12 mouse cellular contexts compared by ENCODE assay signal in genomic region chr6:54485973-54486569, GRCm38 (mm10). TPM values are rescaled to one million over a fixed set of nuclear protein-coding genes. Genes with fewer than 3 reads are reported as not detected.
DNase-seq lines count a peak whose midpoint lies in the region; ATAC-seq and TF ChIP-seq lines count a peak whose summit lies in the region.
"Had no signal": no experiment of that assay in that cellular context is flagged by ENCODE, and none has a peak within 500 bp of the region (broad histone marks: within the 10 kb centered on the region; RNA-seq: fewer than 3 reads in every experiment).

No protein-coding gene starts in this region.

- TF ChIP-seq CTCF in liver, postnatal 0 days (IDR thresholded peaks at IDR 0.05; ENCODE audit: low read depth): no peak

- no peak overlapping the region for H3K9ac ChIP-seq in liver, embryonic 12.5 days
- H3K9ac ChIP-seq in liver, postnatal 0 days (replicated peaks): no peak overlapping the region
- H3K9ac ChIP-seq in forebrain, embryonic 13.5 days: 0 out of 2 replicates have a peak overlapping the region, but pooled peaks have one; percentile 45
- H3K9ac ChIP-seq in limb, embryonic 11.5 days (ENCODE audit: low read length): no peak overlapping the region
- H3K9ac ChIP-seq in stomach, embryonic 14.5 days (replicated peaks; ENCODE audit: low read depth, low read length): no peak overlapping the region

- WGBS in liver, embryonic 12.5 days (ENCODE audit: insufficient replicate concordance): 29% methylated on average over 6 of the region's 6 CpGs
- 33% methylated on average over 6 of the region's 6 CpGs for WGBS in liver, postnatal 0 days (ENCODE audit: insufficient replicate concordance)
- 33% methylated on average over 6 of the region's 6 CpGs for WGBS in forebrain, embryonic 13.5 days
- WGBS in limb, embryonic 11.5 days: 14% methylated on average over 6 of the region's 6 CpGs
- WGBS in stomach, embryonic 14.5 days: 21% methylated on average over 6 of the region's 6 CpGs

- ATAC-seq in liver, embryonic 12.5 days: no peak
- ATAC-seq in liver, postnatal 0 days: no peak
- ATAC-seq in forebrain, embryonic 13.5 days: no peak
- ATAC-seq in limb, embryonic 11.5 days (ENCODE audit: insufficient number of reproducible peaks, low FRiP score, low TSS enrichment, low read depth): no peak
- no peak for ATAC-seq in stomach, embryonic 14.5 days (ENCODE audit: insufficient number of reproducible peaks, insufficient read depth, low FRiP score, low read depth)
- ATAC-seq: Patski had no signal

- intact Hi-C loops in left cerebral cortex, postnatal 14 days (cut with DNase I): no loop called here

- no peaks in the 10 kb centered on the region for H3K9me3 ChIP-seq in liver, embryonic 12.5 days (replicated peaks)
- no peaks in the 10 kb centered on the region for H3K9me3 ChIP-seq in liver, postnatal 0 days (ENCODE audit: low read length)
- no peaks in the 10 kb centered on the region for H3K9me3 ChIP-seq in forebrain, embryonic 13.5 days (replicated peaks)
- no peaks in the 10 kb centered on the region for H3K9me3 ChIP-seq in limb, embryonic 11.5 days (ENCODE audit: control insufficient read depth, low read length)
- no peaks in the 10 kb centered on the region for H3K9me3 ChIP-seq in stomach, embryonic 14.5 days (ENCODE audit: control insufficient read depth, low read depth, low read length)

- no peak overlapping the region for H3K27ac ChIP-seq in liver, embryonic 12.5 days
- H3K27ac ChIP-seq in liver, postnatal 0 days (ENCODE audit: low read depth): no peak overlapping the region
- H3K27ac ChIP-seq in forebrain, embryonic 13.5 days: no peak overlapping the region
- H3K27ac ChIP-seq in limb, embryonic 11.5 days (replicated peaks; ENCODE audit: low read depth, low read length): no peak overlapping the region
- H3K27ac ChIP-seq in stomach, embryonic 14.5 days (ENCODE audit: low read length): no peak overlapping the region
- H3K27ac ChIP-seq: gastrocnemius, adult 2 months had no signal

- H3K27me3 ChIP-seq in liver, embryonic 12.5 days (replicated peaks): peaks cover 47% of the 10 kb centered on the region
- H3K27me3 ChIP-seq in liver, postnatal 0 days (ENCODE audit: insufficient read depth, low read length): 0 out of 2 replicates have a peak, but pooled peaks cover 6% of the 10 kb centered on the region
- no peaks in the 10 kb centered on the region for H3K27me3 ChIP-seq in forebrain, embryonic 13.5 days
- no peaks in the 10 kb centered on the region for H3K27me3 ChIP-seq in limb, embryonic 11.5 days (ENCODE audit: control insufficient read depth, insufficient read depth, low read length)
- H3K27me3 ChIP-seq in stomach, embryonic 14.5 days (ENCODE audit: control insufficient read depth, insufficient read depth, low read length): peaks cover 4% of the 10 kb centered on the region; the same call in 1 of the 2 replicates

- DNase-seq in liver, postnatal 0 days: no peak
- no peak for DNase-seq in limb, embryonic 11.5 days (ENCODE audit: low spot score)
- DNase-seq in testis, postnatal 10 days (ENCODE audit: low spot score): no peak
- no peak for DNase-seq in left cerebral cortex, postnatal 14 days (ENCODE audit: low spot score in 2 of 2)
- no peak for DNase-seq in left cerebral cortex, adult 8-10 months (ENCODE audit: low spot score in 2 of 2)
- DNase-seq: cerebellum, adult 11 months; gastrocnemius, adult 2 months had no signal

- peaks cover 6% of the 10 kb centered on the region; the same call in 1 of the 2 replicates for H3K4me1 ChIP-seq in liver, embryonic 12.5 days
- H3K4me1 ChIP-seq in liver, postnatal 0 days (ENCODE audit: insufficient read depth): no peaks in the 10 kb centered on the region
- H3K4me1 ChIP-seq in forebrain, embryonic 13.5 days: peaks cover 11% of the 10 kb centered on the region
- H3K4me1 ChIP-seq in limb, embryonic 11.5 days (ENCODE audit: control insufficient read depth, insufficient read depth, low read length): peaks cover 3% of the 10 kb centered on the region; the same call in 1 of the 2 replicates
- no peaks in the 10 kb centered on the region for H3K4me1 ChIP-seq in stomach, embryonic 14.5 days (ENCODE audit: control insufficient read depth, insufficient read depth, low read length)

- peak overlapping the region; percentile 27; the same call in 1 of the 2 replicates for H3K4me3 ChIP-seq in liver, embryonic 12.5 days
- no peak overlapping the region for H3K4me3 ChIP-seq in liver, postnatal 0 days (ENCODE audit: low read depth, low read length)
- H3K4me3 ChIP-seq in forebrain, embryonic 13.5 days: peak overlapping the region; percentile 28; the same call in 1 of the 2 replicates
- peak overlapping the region; percentile 35; the same call in 1 of the 2 replicates for H3K4me3 ChIP-seq in limb, embryonic 11.5 days (ENCODE audit: low read depth, low read length)
- peak overlapping the region; percentile 14; the same call in 1 of the 2 replicates for H3K4me3 ChIP-seq in stomach, embryonic 14.5 days (ENCODE audit: low read depth, low read length)
- H3K4me3 ChIP-seq: gastrocnemius, adult 2 months had no signal

- H3K4me2 ChIP-seq in liver, embryonic 12.5 days: peak overlapping the region; percentile 61
- H3K4me2 ChIP-seq in liver, postnatal 0 days (ENCODE audit: low read depth, low read length): no peak overlapping the region
- H3K4me2 ChIP-seq in forebrain, embryonic 13.5 days: peak overlapping the region; percentile 64
- peak overlapping the region; percentile 72 for H3K4me2 ChIP-seq in limb, embryonic 11.5 days (ENCODE audit: low read depth, severe bottlenecking)
- peak overlapping the region; percentile 53 for H3K4me2 ChIP-seq in stomach, embryonic 14.5 days (replicated peaks; ENCODE audit: low read depth, low read length)

- no peaks in the 10 kb centered on the region for H3K36me3 ChIP-seq in liver, embryonic 12.5 days
- H3K36me3 ChIP-seq in liver, postnatal 0 days (replicated peaks; ENCODE audit: insufficient read depth, low read length): no peaks in the 10 kb centered on the region
- H3K36me3 ChIP-seq in forebrain, embryonic 13.5 days (ENCODE audit: poor library complexity, severe bottlenecking): no peaks in the 10 kb centered on the region
- no peaks in the 10 kb centered on the region for H3K36me3 ChIP-seq in limb, embryonic 11.5 days (ENCODE audit: control insufficient read depth, insufficient read depth, low read length)
- no peaks in the 10 kb centered on the region for H3K36me3 ChIP-seq in stomach, embryonic 14.5 days (ENCODE audit: control insufficient read depth, insufficient read depth, low read length)

- TF ChIP-seq EP300 in liver, postnatal 0 days (IDR thresholded peaks at IDR 0.05; ENCODE audit: low read depth): no peak

RNA-seq across cellular contexts. Expression of gene Wipf3, which starts 56.7 kb away (rescaled TPM):
- 0.14 and 0.15 TPM in 2 replicates for polyA plus RNA-seq in liver, embryonic 12.5 days (2016; fragmentation: Nextera tagmentation; extraction: Ambion mirVana)
- polyA plus RNA-seq in liver, postnatal 0 days (2015; fragmentation: Nextera tagmentation; extraction: Ambion mirVana): 0.31 and 0.34 TPM in 2 replicates
- polyA plus RNA-seq in forebrain, embryonic 13.5 days (2015; fragmentation: Nextera tagmentation; extraction: Ambion mirVana): 2.4 and 2.8 TPM in 2 replicates
- polyA plus RNA-seq in limb, embryonic 11.5 days (2014; fragmentation: Nextera tagmentation; extraction: Ambion mirVana): 0.54 and 0.95 TPM in 2 replicates
- polyA plus RNA-seq in stomach, embryonic 14.5 days (2014; fragmentation: Nextera tagmentation; extraction: Ambion mirVana): 1.3 and 1.5 TPM in 2 replicates
- 10 to 100 TPM; 51.9 to 62.1 TPM for total RNA-seq in left cerebral cortex, postnatal 14 days (2021)
- total RNA-seq in left cerebral cortex, adult 8-10 months (2022): 10 to 100 TPM; 84.4 to 96.0 (median 89.1) TPM
- total RNA-seq: monocyte, adult 5-6 weeks had no signal
